Mouse (Mus musculus) spleen, adult 2 months (tissue): ENCODE results near the gene Ppp1r9b. TPM values are rescaled to one million over a fixed set of nuclear protein-coding genes. Genes with fewer than 3 reads are reported as not detected.

Source experiments
- DNase-seq, 2 experiments: peaks; one replicate each; pipeline versions ENCODE4 v3.0.0 to v3.0.0-alpha.2; 2012 to 2021; ENCODE audit warnings: low spot score in 2 of 2, low read depth in 1 of 2
- H3K27ac ChIP-seq: fragments of 200-500 bp; 2 replicates; pipeline ENCODE4 v1.5.1; 2012; ENCODE audit warnings: low read length, inconsistent platforms; ENCODE audit not compliant: insufficient read depth
- H3K27me3 ChIP-seq: fragments of 200-500 bp; 2 replicates; pipeline ENCODE4 v1.6.1; 2012; ENCODE audit warnings: mild to moderate bottlenecking, moderate library complexity, low read length, inconsistent platforms; ENCODE audit not compliant: control insufficient read depth, insufficient read depth
- H3K36me3 ChIP-seq: fragments of 200-500 bp; 2 replicates; pipeline ENCODE4 v1.6.1; 2012; ENCODE audit warnings: mild to moderate bottlenecking, low read length, inconsistent platforms; ENCODE audit not compliant: control insufficient read depth, insufficient read depth
- H3K4me1 ChIP-seq: fragments of 200-500 bp; 2 replicates; pipeline ENCODE4 v1.6.1; 2011; ENCODE audit warnings: inconsistent platforms; ENCODE audit not compliant: control insufficient read depth, insufficient read depth, insufficient read length
- H3K4me3 ChIP-seq: fragments of 200-500 bp; 2 replicates; pipeline ENCODE4 v1.5.1; 2011; ENCODE audit warnings: mild to moderate bottlenecking, inconsistent platforms; ENCODE audit not compliant: insufficient read depth, insufficient read length; ENCODE audit errors: extremely low read depth
- CTCF ChIP-seq: fragments of 200-500 bp; IDR thresholded peaks from 2 replicates; pipeline ENCODE4 v1.5.1; 2011; ENCODE audit warnings: mild to moderate bottlenecking, inconsistent platforms; ENCODE audit not compliant: insufficient read depth, insufficient read length, insufficient replicate concordance; ENCODE audit errors: extremely low read depth
- POLR2A ChIP-seq: fragments of 200-500 bp; IDR thresholded peaks from 2 replicates; pipeline ENCODE4 v1.6.1; 2011; ENCODE audit warnings: low read depth, low read length, inconsistent platforms
- WGBS: fragments of 180-500 bp; shearing (Covaris S2); methylation state at CpG from one replicate; pipeline ENCODE4 v1.1.7; 2018; 5-methylcytosine and 5-hydroxymethylcytosine counted together
- polyA plus RNA-seq: library from polyadenylated mRNA; depleted of rRNA; stranded (reverse); fragments of >200 nt; gene quantifications from 2 replicates; pipeline ENCODE4 v1.2.3, GENCODE M21; 2012

Ppp1r9b gene
- polyA plus RNA-seq, 1 experiment, result 51.9 TPM

DNA sequence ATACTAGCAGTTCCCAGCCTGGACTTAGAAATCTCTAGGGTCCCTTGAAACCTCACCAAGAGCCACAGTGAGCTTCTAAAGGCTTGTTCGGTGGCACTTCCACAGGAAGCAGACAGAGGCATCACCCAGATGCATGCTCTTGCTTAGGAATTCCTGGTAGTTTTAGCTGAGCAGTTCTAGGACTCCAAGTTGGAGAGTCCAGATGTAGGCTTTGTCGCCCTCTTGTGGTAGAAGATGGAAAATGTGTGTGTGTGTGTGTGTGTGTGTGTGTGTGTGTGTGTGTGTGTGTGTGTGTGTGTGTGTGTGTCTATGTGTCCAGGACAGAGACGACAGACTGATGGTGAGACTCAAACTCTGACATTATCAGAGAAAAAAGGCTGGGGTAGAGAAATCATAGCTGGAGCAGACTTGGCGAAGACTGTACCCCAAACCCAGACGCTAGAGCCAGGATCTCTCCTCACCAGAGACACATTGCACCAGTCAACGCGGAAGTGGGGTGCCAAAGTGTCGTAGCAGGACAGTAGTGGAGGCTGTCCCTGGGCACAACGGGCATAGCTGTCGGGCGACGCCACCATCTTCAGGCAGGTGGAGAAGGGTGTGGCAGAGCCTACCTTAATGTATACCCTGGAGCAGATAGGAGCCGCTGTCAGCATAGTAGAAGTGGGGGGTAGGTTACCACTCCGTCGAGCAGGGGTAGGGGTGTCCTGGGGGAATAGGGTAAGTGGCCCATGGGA, 20.5 kb upstream of the Ppp1r9b start:
- TF ChIP-seq POLR2A (no peak), CTCF (peak; percentile 32; the same call in 1 of the 2 replicates)
- Histone ChIP-seq H3K4me3 (no peak overlapping the region), H3K27ac (no peak overlapping the region), H3K27me3 (no peaks in the 10 kb centered on the region), H3K36me3 (no peaks in the 10 kb centered on the region), H3K4me1 (peaks cover 5% of the 10 kb centered on the region; the same call in 1 of the 2 replicates)
- WGBS, result 54% methylated on average over 15 of the region's 15 CpGs
- peak in 1 of 2 experiments; percentile 32 for DNase-seq

DNA sequence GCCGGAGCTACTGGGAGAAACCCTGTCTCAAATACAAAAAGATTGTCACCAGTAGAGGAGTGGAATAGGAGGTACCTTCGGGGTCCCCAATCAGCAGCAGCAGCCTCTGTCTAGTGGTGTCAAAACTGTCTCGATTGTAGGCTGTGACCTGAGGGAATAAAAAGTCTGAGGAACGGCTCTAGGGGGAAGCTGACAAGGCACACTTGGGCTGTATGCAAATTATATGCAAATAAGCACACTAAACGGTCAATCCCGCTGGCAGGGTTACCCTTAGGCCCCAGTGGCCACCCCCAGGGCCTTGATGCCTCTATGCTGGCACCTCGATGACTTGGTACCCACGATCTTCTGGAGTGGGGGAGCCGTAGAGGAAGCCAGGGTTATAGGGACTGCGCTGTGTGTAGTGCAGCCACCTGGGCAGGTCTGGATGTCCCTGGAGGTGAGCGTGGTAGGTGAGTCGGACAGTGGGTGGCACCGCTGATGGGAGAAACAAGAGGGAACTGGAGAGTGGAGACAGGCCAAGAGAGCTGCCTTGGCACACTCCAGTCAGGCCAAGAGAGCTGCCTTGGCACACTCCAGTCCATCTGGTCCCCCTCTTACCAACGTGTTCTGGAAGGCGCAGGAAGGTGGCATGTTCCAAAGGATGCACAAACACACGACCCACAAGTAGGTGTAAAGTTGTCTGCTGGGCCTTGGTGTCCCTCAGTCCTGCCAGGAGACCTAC, 18.8 kb upstream of the Ppp1r9b start:
- Histone ChIP-seq H3K36me3 (no peaks in the 10 kb centered on the region), H3K4me1 (peaks cover 5% of the 10 kb centered on the region; the same call in 1 of the 2 replicates), H3K27ac (no peak overlapping the region), H3K27me3 (no peaks in the 10 kb centered on the region), H3K4me3 (no peak overlapping the region)
- no peak for DNase-seq
- WGBS, result 53% methylated on average over 16 of the region's 16 CpGs
- TF ChIP-seq CTCF, result no peak
- TF ChIP-seq POLR2A, result no peak

GRCm38 (mm10) chr11:94972887-94973286, 17.9 kb upstream of the Ppp1r9b start:
- Histone ChIP-seq H3K36me3 (no peaks in the 10 kb centered on the region), H3K4me1 (peaks cover 5% of the 10 kb centered on the region; the same call in 1 of the 2 replicates), H3K27ac (no peak overlapping the region), H3K4me3 (no peak overlapping the region), H3K27me3 (no peaks in the 10 kb centered on the region)
- 89% methylated on average over 5 of the region's 5 CpGs for WGBS
- TF ChIP-seq CTCF (no peak), POLR2A (no peak)
- DNase-seq, result no peak

DNA sequence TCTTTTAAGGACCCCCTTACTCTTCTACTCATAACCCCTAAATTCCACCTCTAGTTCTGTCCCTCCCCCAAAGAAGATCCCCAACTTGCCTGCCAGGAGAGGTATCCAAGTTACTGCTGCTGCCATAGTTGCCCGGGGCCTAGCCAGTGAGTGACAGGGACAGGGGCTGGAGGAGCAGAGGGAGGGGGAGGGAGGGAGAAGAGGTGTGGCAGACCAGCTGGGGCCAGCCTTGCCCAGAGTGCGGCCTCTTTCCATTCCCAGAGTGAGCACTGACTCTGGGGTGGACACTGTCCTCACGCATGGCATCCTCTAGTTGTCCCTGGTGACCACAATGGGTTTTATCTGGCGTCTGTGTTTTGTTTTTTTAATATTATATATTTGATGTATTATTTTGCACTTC, 17.5 kb upstream of the Ppp1r9b start:
- DNase-seq, result no peak
- Histone ChIP-seq H3K36me3 (no peaks in the 10 kb centered on the region), H3K27me3 (no peaks in the 10 kb centered on the region), H3K4me3 (no peak overlapping the region), H3K4me1 (peaks cover 5% of the 10 kb centered on the region; the same call in 1 of the 2 replicates), H3K27ac (no peak overlapping the region)
- TF ChIP-seq POLR2A (no peak), CTCF (no peak)
- WGBS, result 87% methylated on average over 4 of the region's 4 CpGs

DNA sequence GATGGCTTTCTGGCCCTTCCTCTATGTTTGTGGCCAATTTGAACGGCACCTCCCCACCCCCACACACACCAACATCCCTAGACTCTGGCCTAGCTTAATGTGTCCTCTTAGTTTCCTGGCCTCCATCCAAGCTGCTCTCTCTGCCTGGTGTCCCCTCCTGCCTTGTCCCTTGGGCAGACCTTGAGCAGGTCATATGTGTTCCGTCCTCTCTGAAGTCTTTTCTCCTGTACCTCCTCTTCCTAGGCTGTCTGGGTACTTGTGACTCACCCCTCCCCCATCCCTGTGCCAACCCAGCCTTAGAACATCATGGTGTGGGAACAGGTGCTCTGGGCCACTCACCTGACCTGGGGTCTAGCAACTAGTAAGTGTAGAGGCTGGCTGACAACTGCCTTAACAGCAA, 15.9 kb upstream of the Ppp1r9b start:
- H3K4me1 ChIP-seq, result peaks cover 5% of the 10 kb centered on the region; the same call in 1 of the 2 replicates
- TF ChIP-seq POLR2A (no peak), CTCF (no peak)
- no peaks in the 10 kb centered on the region for H3K36me3 ChIP-seq
- H3K4me3 ChIP-seq, result no peak overlapping the region
- 80% methylated on average over 2 of the region's 2 CpGs for WGBS
- DNase-seq, result no peak
- H3K27ac ChIP-seq, result no peak overlapping the region
- H3K27me3 ChIP-seq, result no peaks in the 10 kb centered on the region

GRCm38 (mm10) chr11:94976199-94976598, 14.6 kb upstream of the Ppp1r9b start, which contains the start of gene Sgca:
Sgca (minus strand) TSS chr11:94976327.
- peaks cover 5% of the 10 kb centered on the region; the same call in 1 of the 2 replicates for H3K4me1 ChIP-seq
- WGBS, result 79% methylated on average over 5 of the region's 5 CpGs
- TF ChIP-seq POLR2A (no peak), CTCF (no peak)

More at GRCm38 (mm10) chr11:94976199-94976598, 14.6 kb upstream of the Ppp1r9b start, which contains the start of gene Sgca:
- no peak within 1 kb of the TSS for H3K27ac ChIP-seq
- no peak within 1 kb of the TSS for H3K4me3 ChIP-seq
- no peaks in the 10 kb centered on the region for H3K36me3 ChIP-seq
- DNase-seq, result no peak
- no peaks in the 10 kb centered on the region for H3K27me3 ChIP-seq
